Mouse (Mus musculus) heart, postnatal 0 days (tissue): ENCODE results near the gene Ubl4b. TPM values are rescaled to one million over a fixed set of nuclear protein-coding genes. Genes with fewer than 3 reads are reported as not detected.
A peak's percentile ranks its signal among the peaks of the same experiment; 100 is the strongest.

ENCODE experiments used
- ATAC-seq: fragments of 200-750 bp; cut with Nextera tagmentation; 2 replicates; pipeline ENCODE4 v1.8.0; 2017; ENCODE audit warnings: low read depth, moderate number of reproducible peaks, moderate library complexity; ENCODE audit not compliant: insufficient read depth
- DNase-seq: peaks from one replicate; pipeline ENCODE4 v3.0.0-alpha.2; 2016; ENCODE audit warnings: low spot score
- H3K27ac ChIP-seq: fragments of 300-500 bp; sonication (generic); 2 replicates; pipeline ENCODE4 v1.5.1; 2014; ENCODE audit warnings: low read depth, mild to moderate bottlenecking
- H3K27me3 ChIP-seq: fragments of 300-500 bp; sonication (generic); 2 replicates; pipeline ENCODE4 v1.6.1; 2014; ENCODE audit warnings: low read length, mixed read lengths; ENCODE audit not compliant: control insufficient read depth, insufficient read depth
- H3K36me3 ChIP-seq: fragments of 300-500 bp; sonication (generic); replicated peaks from 2 replicates; pipeline ENCODE4 v1.6.1; 2014; ENCODE audit warnings: low read length, mixed read lengths; ENCODE audit not compliant: control insufficient read depth, insufficient read depth
- H3K4me1 ChIP-seq: fragments of 300-500 bp; sonication (generic); 2 replicates; pipeline ENCODE4 v1.6.1; 2014; ENCODE audit warnings: antibody characterized with exemption; ENCODE audit not compliant: control insufficient read depth, insufficient read depth
- H3K4me2 ChIP-seq: fragments of 300-500 bp; sonication (generic); 2 replicates; pipeline ENCODE4 v1.6.1; 2014; ENCODE audit warnings: low read depth, mild to moderate bottlenecking, low read length, moderate library complexity
- H3K4me3 ChIP-seq: fragments of 300-500 bp; sonication (generic); 2 replicates; pipeline ENCODE4 v1.5.1; 2014; ENCODE audit warnings: low read depth, low read length
- H3K9ac ChIP-seq: fragments of 300-500 bp; sonication (generic); replicated peaks from 2 replicates; pipeline ENCODE4 v1.6.1; 2014; ENCODE audit warnings: low read depth, low read length, mixed read lengths
- H3K9me3 ChIP-seq: fragments of 300-500 bp; sonication (generic); replicated peaks from 2 replicates; pipeline ENCODE4 v1.6.1; 2016; ENCODE audit warnings: low read length; ENCODE audit not compliant: control insufficient read depth
- CTCF ChIP-seq: IDR thresholded peaks from 2 replicates; pipeline ENCODE4 v1.5.1; 2016; ENCODE audit warnings: antibody characterized with exemption, control low read depth, low read depth
- EP300 ChIP-seq: IDR thresholded peaks from 2 replicates; pipeline ENCODE4 v1.6.1; 2016; ENCODE audit warnings: antibody characterized with exemption, low read depth
- WGBS: fragments of 180-500 bp; shearing (Covaris S2); extraction: QIAGEN DNeasy Blood & Tissue Kit; methylation state at CpG from one replicate; pipeline ENCODE4 v1.1.7; 2014; 5-methylcytosine and 5-hydroxymethylcytosine counted together
- polyA plus RNA-seq: library from polyadenylated mRNA; unstranded; fragments of >200 nt; fragmentation: Nextera tagmentation; extraction: Ambion mirVana; gene quantifications from 2 replicates; pipeline ENCODE4 v1.2.1, GENCODE M21; 2015
- total RNA-seq: library from RNA; depleted of rRNA; stranded (reverse); fragments of >200 nt; gene quantifications from 2 replicates; pipeline ENCODE4 v1.2.3, GENCODE M21; 2014; ENCODE audit warnings: low replicate concordance; rRNA removed

The Ubl4b gene
- total RNA-seq (not detected in 2 replicates), polyA plus RNA-seq (not detected in 2 replicates)

GRCm38 (mm10) chr3:107554842-107555241, at the start of gene Ubl4b:
Gene Ubl4b (minus strand): TSS chr3:107555073.
- TF ChIP-seq CTCF = no peak
- no peak for TF ChIP-seq EP300
- WGBS = 81% methylated on average over 2 of the region's 2 CpGs
- DNase-seq (no peak), ATAC-seq (no peak)
- H3K4me2 ChIP-seq = no peak within 1 kb of the TSS
- no peak within 1 kb of the TSS for H3K27ac ChIP-seq
- H3K36me3 ChIP-seq = no peaks in the 10 kb centered on the region
- H3K4me3 ChIP-seq = no peak within 1 kb of the TSS
- H3K4me1 ChIP-seq = no peaks in the 10 kb centered on the region
- no peaks in the 10 kb centered on the region for H3K27me3 ChIP-seq
- H3K9ac ChIP-seq = no peak within 1 kb of the TSS
- H3K9me3 ChIP-seq = no peaks in the 10 kb centered on the region

GRCm38 (mm10) chr3:107600127-107600526, 45.3 kb upstream of the Ubl4b start:
- H3K4me2 ChIP-seq = no peak overlapping the region
- H3K36me3 ChIP-seq = no peaks in the 10 kb centered on the region
- H3K9ac ChIP-seq = no peak overlapping the region
- ATAC-seq (no peak), DNase-seq (no peak)
- peaks cover 68% of the 10 kb centered on the region for H3K27me3 ChIP-seq
- no peak overlapping the region for H3K4me3 ChIP-seq
- TF ChIP-seq CTCF = no peak
- no peak for TF ChIP-seq EP300
- H3K9me3 ChIP-seq = no peaks in the 10 kb centered on the region
- no peaks in the 10 kb centered on the region for H3K4me1 ChIP-seq
- WGBS = 54% methylated on average over 6 of the region's 6 CpGs
- no peak overlapping the region for H3K27ac ChIP-seq

- WGBS = 18% methylated on average over 22 of the region's 22 CpGs
- Histone ChIP-seq H3K4me1 (no peaks in the 10 kb centered on the region), H3K36me3 (no peaks in the 10 kb centered on the region), H3K27ac (no peak overlapping the region), H3K9ac (no peak overlapping the region), H3K4me2 (no peak overlapping the region), H3K4me3 (no peak overlapping the region), H3K9me3 (no peaks in the 10 kb centered on the region), H3K27me3 (peaks cover 91% of the 10 kb centered on the region)
- no peak for DNase-seq
- TF ChIP-seq CTCF (no peak), EP300 (no peak)
- ATAC-seq = no peak
These were observed 42.9 kb upstream of the Ubl4b start for GRCm38 (mm10) chr3:107597586-107598389.

GRCm38 (mm10) chr3:107597134-107597533, 42.3 kb upstream of the Ubl4b start:
- Histone ChIP-seq H3K4me1 (no peaks in the 10 kb centered on the region), H3K9ac (no peak overlapping the region), H3K4me2 (no peak overlapping the region), H3K27me3 (peaks cover 98% of the 10 kb centered on the region), H3K4me3 (0 out of 2 replicates have a peak overlapping the region, but pooled peaks have one; percentile 39), H3K27ac (no peak overlapping the region), H3K9me3 (no peaks in the 10 kb centered on the region), H3K36me3 (no peaks in the 10 kb centered on the region)
- TF ChIP-seq EP300 (no peak), CTCF (no peak)
- DNase-seq (no peak), ATAC-seq (no peak)
- 4% methylated on average over 16 of the region's 24 CpGs for WGBS

- Histone ChIP-seq H3K9ac (no peak overlapping the region), H3K9me3 (no peaks in the 10 kb centered on the region), H3K27ac (no peak overlapping the region), H3K27me3 (peaks cover 99% of the 10 kb centered on the region), H3K36me3 (no peaks in the 10 kb centered on the region), H3K4me2 (no peak overlapping the region), H3K4me1 (no peaks in the 10 kb centered on the region), H3K4me3 (peak overlapping the region; percentile 39; the same call in 1 of the 2 replicates)
- ATAC-seq (peak; percentile 11; the same call in 1 of the 2 replicates), DNase-seq (no peak)
- TF ChIP-seq CTCF = no peak
- TF ChIP-seq EP300 = no peak
- under 1% methylated on average over 26 of the region's 26 CpGs for WGBS
These were observed 41.7 kb upstream of the Ubl4b start for GRCm38 (mm10) chr3:107596559-107596958.
